Mouse (Mus musculus) small intestine, adult 2 months (tissue): ENCODE measurements around the gene Sost. TPM values are rescaled to one million over a fixed set of nuclear protein-coding genes. Genes with fewer than 3 reads are reported as not detected.
"Not testable (repeated sequence)": the region's sequence is repeated elsewhere in the genome, so short reads cannot be mapped to it uniquely, and the experiment has no call there.

Experiments used
- H3K27ac ChIP-seq: fragments of 200-500 bp; 2 replicates; pipeline ENCODE4 v1.5.1; 2012; ENCODE audit warnings: low read depth, low read length, control low read depth, inconsistent platforms; ENCODE audit not compliant: insufficient read depth
- H3K27me3 ChIP-seq: fragments of 200-500 bp; 2 replicates; pipeline ENCODE4 v1.6.1; 2012; ENCODE audit warnings: mild to moderate bottlenecking, moderate library complexity, low read length, inconsistent platforms; ENCODE audit not compliant: control insufficient read depth, insufficient read depth
- H3K36me3 ChIP-seq: fragments of 200-500 bp; 2 replicates; pipeline ENCODE4 v1.6.1; 2012; ENCODE audit warnings: mild to moderate bottlenecking, low read length, control low read depth, inconsistent platforms; ENCODE audit not compliant: control insufficient read depth, insufficient read depth
- H3K4me1 ChIP-seq: fragments of 200-500 bp; 2 replicates; pipeline ENCODE4 v1.6.1; 2012; ENCODE audit warnings: low read length, inconsistent platforms, mixed read lengths; ENCODE audit not compliant: control insufficient read depth, insufficient read depth, insufficient read length
- H3K4me3 ChIP-seq: fragments of 200-500 bp; 2 replicates; pipeline ENCODE4 v1.5.1; 2012; ENCODE audit warnings: low read depth, mild to moderate bottlenecking, control low read depth, inconsistent platforms, low read length, moderate library complexity
- CTCF ChIP-seq: fragments of 200-500 bp; IDR thresholded peaks from 2 replicates; pipeline ENCODE4 v1.5.1; 2012; ENCODE audit warnings: low read depth, mild to moderate bottlenecking, control low read depth, inconsistent platforms, low read length, moderate library complexity, mixed read lengths; ENCODE audit not compliant: insufficient replicate concordance, insufficient read length; ENCODE audit errors: extremely low read depth
- POLR2A ChIP-seq: fragments of 200-500 bp; IDR thresholded peaks from 2 replicates; pipeline ENCODE4 v1.6.1; 2012; ENCODE audit warnings: low read depth, mild to moderate bottlenecking, control low read depth, inconsistent platforms, low read length, moderate library complexity
- WGBS: fragments of 180-500 bp; shearing (Covaris S2); methylation state at CpG from one replicate; pipeline ENCODE4 v1.1.7; 2018; 5-methylcytosine and 5-hydroxymethylcytosine counted together
- polyA plus RNA-seq: library from polyadenylated mRNA; depleted of rRNA; stranded (reverse); fragments of >200 nt; gene quantifications from 2 replicates; pipeline ENCODE4 v1.2.3, GENCODE M21; 2012

Sost gene
- polyA plus RNA-seq, 1 experiment: not detected

- H3K36me3 ChIP-seq: no peaks in the 10 kb centered on the region
- no peaks in the 10 kb centered on the region for H3K4me1 ChIP-seq
- H3K27ac ChIP-seq: no peak overlapping the region
- H3K4me3 ChIP-seq: no peak overlapping the region
- no peaks in the 10 kb centered on the region for H3K27me3 ChIP-seq
- TF ChIP-seq CTCF: no peak
- no peak for TF ChIP-seq POLR2A
- 87% methylated on average over 7 of the region's 7 CpGs for WGBS
These were observed 25.6 kb upstream of the Sost start for GRCm38 (mm10) chr11:101992411-101992810.

DNA sequence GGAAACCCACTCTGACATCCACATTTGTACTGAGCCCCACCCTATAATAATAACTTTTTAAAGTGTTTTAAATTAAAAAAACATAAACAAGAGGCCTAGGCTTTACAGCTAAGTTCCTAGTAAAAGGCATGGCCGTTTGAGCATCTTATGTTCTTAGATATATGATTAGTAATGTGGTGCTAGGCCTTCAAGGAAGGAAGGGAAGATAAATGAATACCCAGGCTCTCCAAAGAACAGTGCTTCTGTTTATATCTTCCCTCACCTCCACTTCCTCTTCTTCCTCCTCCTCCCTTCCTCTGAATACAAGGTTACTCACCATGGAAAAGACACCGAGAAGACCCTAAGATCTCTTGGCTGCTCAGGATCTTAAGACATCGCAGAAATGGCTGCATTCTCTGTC, 25.0 kb upstream of the Sost start:
- H3K27me3 ChIP-seq: no peaks in the 10 kb centered on the region
- no peaks in the 10 kb centered on the region for H3K36me3 ChIP-seq
- no peak overlapping the region for H3K27ac ChIP-seq
- no peak overlapping the region for H3K4me3 ChIP-seq
- WGBS: 65% methylated on average over 3 of the region's 3 CpGs
- H3K4me1 ChIP-seq: no peaks in the 10 kb centered on the region
- no peak for TF ChIP-seq POLR2A
- TF ChIP-seq CTCF: no peak

DNA sequence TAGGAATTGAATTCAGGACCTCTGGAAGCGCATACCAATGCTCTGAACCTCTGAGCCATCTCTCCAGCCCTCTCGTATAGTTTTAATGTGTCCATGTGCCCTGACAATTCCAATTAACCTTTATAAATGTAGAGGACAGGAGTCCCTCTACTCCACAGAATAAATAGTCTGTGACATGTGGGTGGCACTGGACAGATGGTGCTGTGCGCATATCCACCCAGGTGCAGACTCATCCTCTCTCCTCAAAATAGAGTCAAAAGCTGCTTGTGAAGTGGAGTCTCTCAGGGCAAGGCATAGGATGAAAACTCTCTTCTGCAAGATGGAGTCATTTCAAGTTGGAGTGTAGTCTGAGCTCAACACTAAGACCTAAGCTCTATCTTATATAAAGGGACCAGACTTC, 23.4 kb upstream of the Sost start:
- WGBS: 86% methylated on average over 3 of the region's 3 CpGs
- Histone ChIP-seq H3K27ac (no peak overlapping the region), H3K4me1 (0 out of 2 replicates have a peak, but pooled peaks cover 1% of the 10 kb centered on the region), H3K4me3 (no peak overlapping the region), H3K27me3 (no peaks in the 10 kb centered on the region), H3K36me3 (no peaks in the 10 kb centered on the region)
- TF ChIP-seq POLR2A: no peak
- no peak for TF ChIP-seq CTCF

DNA sequence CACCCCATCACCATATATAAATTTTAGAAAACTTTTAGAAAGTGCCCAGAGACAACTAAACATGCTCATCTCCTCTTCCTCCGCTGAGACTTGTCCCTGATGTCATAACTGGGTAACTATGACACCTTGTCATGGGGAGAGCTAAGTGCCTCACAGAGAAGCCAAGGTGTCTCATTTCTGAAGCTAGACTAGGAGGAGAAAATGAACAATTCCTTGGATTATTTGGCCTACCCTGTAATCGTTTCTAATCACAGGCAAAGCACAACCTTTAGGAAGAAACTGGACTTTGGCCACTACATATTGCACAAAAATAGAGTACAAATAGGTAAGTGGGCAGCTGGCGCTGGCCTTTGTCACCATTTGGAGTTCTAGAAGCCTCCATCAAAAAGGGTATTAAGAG, 20.1 kb upstream of the Sost start, which contains the start of gene Dusp3:
Gene Dusp3, minus strand, starts transcription at position 101 of the 400 bp plus-strand sequence.
- peaks cover 15% of the 10 kb centered on the region for H3K4me1 ChIP-seq
- WGBS: 57% methylated on average over 3 of the region's 3 CpGs
- no peak within 1 kb of the TSS for H3K4me3 ChIP-seq
- no peaks in the 10 kb centered on the region for H3K36me3 ChIP-seq
- H3K27me3 ChIP-seq: no peaks in the 10 kb centered on the region
- H3K27ac ChIP-seq: no peak within 1 kb of the TSS
- no peak for TF ChIP-seq POLR2A
- no peak for TF ChIP-seq CTCF

GRCm38 (mm10) chr11:101985990-101986389, 19.2 kb upstream of the Sost start:
- Histone ChIP-seq H3K36me3 (no peaks in the 10 kb centered on the region; the same call in 1 of the 2 replicates), H3K4me3 (no peak overlapping the region), H3K4me1 (peaks cover 15% of the 10 kb centered on the region), H3K27me3 (no peaks in the 10 kb centered on the region), H3K27ac (no peak overlapping the region)
- TF ChIP-seq POLR2A (no peak), CTCF (peak; percentile 86; the same call in 1 of the 2 replicates)
- under 1% methylated on average over 10 of the region's 10 CpGs for WGBS

GRCm38 (mm10) chr11:101985450-101985849, 18.6 kb upstream of the Sost start:
- H3K4me3 ChIP-seq, H3K36me3 ChIP-seq, H3K27me3 ChIP-seq, H3K27ac ChIP-seq: not testable (repeated sequence)
- H3K4me1 ChIP-seq: peaks cover 15% of the 10 kb centered on the region
- 38% methylated on average over 6 of the region's 6 CpGs for WGBS

DNA sequence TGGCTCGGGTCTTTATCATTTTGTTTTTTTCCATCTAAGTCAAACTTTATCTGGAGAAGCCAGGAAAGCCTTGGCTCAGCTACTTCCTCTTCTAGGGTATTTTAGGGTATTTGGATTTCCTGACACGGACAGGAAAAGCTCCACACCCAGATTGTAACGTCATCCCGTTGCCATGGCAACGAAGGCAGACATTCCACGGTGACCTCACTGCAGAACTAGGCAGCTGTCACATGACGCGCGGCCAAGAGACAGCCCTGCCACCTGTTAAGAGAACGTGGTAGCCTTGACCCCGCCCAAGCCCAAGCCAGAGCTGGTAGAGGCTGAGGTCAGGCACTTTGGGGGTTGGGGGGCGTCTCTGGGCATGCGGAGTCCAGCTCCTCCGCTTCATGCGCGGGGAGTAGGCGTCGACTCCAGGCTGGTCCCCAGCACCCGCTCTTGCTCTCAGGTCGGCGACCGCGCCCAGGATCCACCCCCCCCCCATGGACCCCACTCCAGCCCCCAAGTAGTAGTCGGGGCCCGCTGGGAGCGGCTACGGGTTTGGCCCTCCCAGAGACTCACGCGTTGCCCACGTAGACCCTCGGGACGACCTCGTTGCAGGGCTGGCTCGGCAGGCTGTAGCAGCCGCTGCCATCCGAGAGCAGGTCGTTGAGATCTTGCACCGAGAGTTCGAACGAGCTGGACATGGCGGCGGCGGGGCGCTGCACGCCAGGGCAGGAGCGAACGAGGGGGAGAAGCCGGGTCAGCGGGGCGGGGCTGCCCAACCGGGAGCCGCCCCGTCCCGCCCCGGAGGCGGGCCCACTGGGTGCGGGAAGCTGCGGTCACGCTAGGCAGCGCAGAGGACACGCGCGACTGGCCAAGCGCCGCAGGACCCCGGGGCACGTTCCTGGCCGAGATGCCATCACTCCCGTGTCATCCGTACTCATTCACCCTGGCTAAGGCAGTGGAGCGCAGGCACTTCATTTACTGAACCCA, 17.5 kb upstream of the Sost start, which contains the start of gene Cfap97d1:
Gene Cfap97d1, plus strand, starts transcription at position 226 of the 972 bp plus-strand sequence.
- Histone ChIP-seq H3K36me3 (no peaks in the 10 kb centered on the region; the same call in 1 of the 2 replicates), H3K4me3 (peak within 1 kb of the TSS; percentile 73), H3K4me1 (peaks cover 15% of the 10 kb centered on the region), H3K27ac (peak within 1 kb of the TSS; percentile 61), H3K27me3 (no peaks in the 10 kb centered on the region)
- under 1% methylated on average over 71 of the region's 71 CpGs for WGBS
- TF ChIP-seq CTCF (no peak), POLR2A (no peak)
